Mouse (Mus musculus) midbrain, postnatal 0 days (tissue): ENCODE results near the gene Wbp2. TPM values are rescaled to one million over a fixed set of nuclear protein-coding genes. Genes with fewer than 3 reads are reported as not detected.

Experiments used
- ATAC-seq: fragments of 200-750 bp; cut with Nextera tagmentation; 2 replicates; pipeline ENCODE4 v1.8.0; 2017; ENCODE audit warnings: moderate number of reproducible peaks, mild to moderate bottlenecking, moderate TSS enrichment, moderate library complexity; ENCODE audit not compliant: low FRiP score
- DNase-seq: peaks from one replicate; pipeline ENCODE4 v3.0.0-alpha.2; 2015; ENCODE audit warnings: low spot score
- H3K27ac ChIP-seq: fragments of 300-500 bp; sonication (generic); 2 replicates; pipeline ENCODE4 v1.5.1; 2014; ENCODE audit warnings: low read depth, mild to moderate bottlenecking, low read length, mixed read lengths
- H3K27me3 ChIP-seq: fragments of 300-500 bp; sonication (generic); 2 replicates; pipeline ENCODE4 v1.6.1; 2014; ENCODE audit warnings: low read length, control low read depth, mixed read lengths; ENCODE audit not compliant: insufficient read depth
- H3K36me3 ChIP-seq: fragments of 300-500 bp; sonication (generic); 2 replicates; pipeline ENCODE4 v1.6.1; 2014; ENCODE audit warnings: low read length, control low read depth, mixed read lengths; ENCODE audit not compliant: insufficient read depth
- H3K4me1 ChIP-seq: fragments of 300-500 bp; sonication (generic); 2 replicates; pipeline ENCODE4 v1.6.1; 2014; ENCODE audit warnings: mild to moderate bottlenecking, control low read depth, antibody characterized with exemption, low read length, mixed read lengths; ENCODE audit not compliant: insufficient read depth
- H3K4me2 ChIP-seq: fragments of 300-500 bp; sonication (generic); 2 replicates; pipeline ENCODE4 v1.6.1; 2014; ENCODE audit warnings: low read depth, mild to moderate bottlenecking, low read length, mixed read lengths; ENCODE audit not compliant: poor library complexity, severe bottlenecking
- H3K4me3 ChIP-seq: fragments of 300-500 bp; sonication (generic); 2 replicates; pipeline ENCODE4 v1.5.1; 2014; ENCODE audit warnings: low read depth, mild to moderate bottlenecking, low read length, moderate library complexity
- H3K9ac ChIP-seq: fragments of 300-500 bp; sonication (generic); replicated peaks from 2 replicates; pipeline ENCODE4 v1.6.1; 2014; ENCODE audit warnings: mild to moderate bottlenecking, low read length, moderate library complexity, mixed read lengths; ENCODE audit not compliant: poor library complexity, severe bottlenecking
- H3K9me3 ChIP-seq: fragments of 300-500 bp; sonication (generic); 2 replicates; pipeline ENCODE4 v1.6.1; 2016; ENCODE audit warnings: low read length, control low read depth
- CTCF ChIP-seq: IDR thresholded peaks from 2 replicates; pipeline ENCODE4 v1.5.1; 2016; ENCODE audit warnings: antibody characterized with exemption, mild to moderate bottlenecking
- WGBS: fragments of 180-500 bp; shearing (Covaris S2); extraction: QIAGEN DNeasy Blood & Tissue Kit; methylation state at CpG from one replicate; pipeline ENCODE4 v1.1.7; 2014; 5-methylcytosine and 5-hydroxymethylcytosine counted together
- polyA plus RNA-seq: library from polyadenylated mRNA; unstranded; fragments of >200 nt; fragmentation: Nextera tagmentation; extraction: Ambion mirVana; gene quantifications from 2 replicates; pipeline ENCODE4 v1.2.1, GENCODE M21; 2015
- total RNA-seq: library from RNA; depleted of rRNA; stranded (reverse); fragments of >200 nt; gene quantifications from 2 replicates; pipeline ENCODE4 v1.2.3, GENCODE M21; 2014

Gene Wbp2
- total and polyA plus RNA-seq, 2 experiments from 2014 or later: 150 to 254 TPM

DNA sequence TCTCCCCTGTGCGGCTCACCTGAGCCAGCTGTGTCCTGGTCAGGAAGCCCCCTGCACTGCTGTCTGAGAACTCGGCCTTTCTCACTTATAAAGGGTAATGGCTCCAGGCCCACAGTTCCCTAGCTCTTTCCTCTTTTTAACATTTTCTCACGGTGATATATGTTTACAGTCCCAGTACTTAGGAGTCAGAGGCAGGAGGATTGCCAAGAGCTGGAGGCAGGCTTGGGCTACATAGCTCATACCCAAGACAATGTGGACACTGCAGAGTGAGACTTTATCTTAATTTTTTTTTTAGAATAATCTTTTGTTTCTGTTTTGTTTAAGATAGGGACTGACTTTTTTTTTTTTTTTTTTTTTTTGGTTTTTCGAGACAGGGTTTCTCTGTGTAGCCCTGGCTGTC lies 15.7 kb upstream of the Wbp2 start:
- Histone ChIP-seq H3K4me2 (no peak overlapping the region), H3K4me1 (no peaks in the 10 kb centered on the region), H3K27ac (peak overlapping the region; percentile 73), H3K9ac (no peak overlapping the region), H3K27me3 (peaks cover 13% of the 10 kb centered on the region), H3K9me3 (no peaks in the 10 kb centered on the region), H3K4me3 (no peak overlapping the region), H3K36me3 (no peaks in the 10 kb centered on the region)
- TF ChIP-seq CTCF: no peak
- ATAC-seq: no peak
- no peak for DNase-seq
- 50% methylated on average over 3 of the region's 4 CpGs for WGBS

DNA sequence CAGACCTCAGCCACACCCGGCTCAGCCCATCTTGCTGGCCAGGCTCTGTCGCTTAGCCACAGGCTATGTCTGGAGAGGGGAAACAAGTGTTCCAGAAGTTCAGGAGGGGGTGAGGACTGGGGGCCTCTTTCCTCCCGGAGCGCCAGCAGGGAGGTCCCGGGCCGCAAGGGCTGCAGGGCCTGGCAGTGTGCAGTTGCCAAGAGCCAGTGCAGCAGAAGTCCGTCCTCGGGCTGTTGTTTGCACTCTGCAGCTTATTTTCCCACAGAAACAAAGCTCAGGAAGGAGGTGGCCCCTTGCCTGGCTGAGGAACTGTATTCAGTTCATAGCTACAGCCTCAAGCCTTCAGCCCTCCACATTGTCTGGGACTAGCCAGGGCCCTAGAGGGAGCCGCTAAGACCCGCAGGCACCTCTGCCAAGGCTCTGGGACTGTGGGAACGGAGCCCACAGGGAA lies 15.2 kb upstream of the Wbp2 start:
- Histone ChIP-seq H3K27me3 (peaks cover 8% of the 10 kb centered on the region), H3K27ac (peak overlapping the region; percentile 73), H3K36me3 (no peaks in the 10 kb centered on the region), H3K4me1 (no peaks in the 10 kb centered on the region), H3K9me3 (no peaks in the 10 kb centered on the region), H3K4me2 (no peak overlapping the region), H3K4me3 (no peak overlapping the region), H3K9ac (no peak overlapping the region)
- DNase-seq: peak; percentile 63
- WGBS: 29% methylated on average over 10 of the region's 11 CpGs
- peak; percentile 47; the same call in 1 of the 2 replicates for ATAC-seq
- TF ChIP-seq CTCF: no peak

DNA sequence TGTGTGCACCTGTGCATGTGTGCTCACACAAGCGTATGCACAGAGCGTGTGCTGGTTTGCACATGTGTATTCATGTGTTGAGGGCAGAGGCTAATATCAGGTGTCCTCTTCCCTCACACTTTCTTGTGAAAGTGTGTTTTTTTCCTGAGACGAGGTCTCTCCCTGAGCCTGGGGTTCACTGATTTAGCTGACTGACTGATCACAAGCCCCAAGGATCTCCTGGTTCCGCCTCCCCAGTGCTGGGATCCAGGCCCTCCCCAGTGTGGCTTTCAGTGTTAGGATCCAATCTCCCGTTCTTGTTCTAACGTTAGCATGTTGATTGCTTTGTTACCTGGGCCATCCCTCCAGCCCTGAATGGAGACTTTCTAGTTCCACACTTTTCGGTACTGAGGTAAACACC lies 14.0 kb upstream of the Wbp2 start:
- Histone ChIP-seq H3K9ac (no peak overlapping the region), H3K4me3 (no peak overlapping the region), H3K4me1 (no peaks in the 10 kb centered on the region), H3K27ac (no peak overlapping the region), H3K27me3 (no peaks in the 10 kb centered on the region; the same call in 1 of the 2 replicates), H3K9me3 (no peaks in the 10 kb centered on the region), H3K4me2 (no peak overlapping the region), H3K36me3 (no peaks in the 10 kb centered on the region)
- ATAC-seq: no peak
- TF ChIP-seq CTCF: no peak
- DNase-seq: no peak
- 84% methylated on average over 7 of the region's 7 CpGs for WGBS

DNA sequence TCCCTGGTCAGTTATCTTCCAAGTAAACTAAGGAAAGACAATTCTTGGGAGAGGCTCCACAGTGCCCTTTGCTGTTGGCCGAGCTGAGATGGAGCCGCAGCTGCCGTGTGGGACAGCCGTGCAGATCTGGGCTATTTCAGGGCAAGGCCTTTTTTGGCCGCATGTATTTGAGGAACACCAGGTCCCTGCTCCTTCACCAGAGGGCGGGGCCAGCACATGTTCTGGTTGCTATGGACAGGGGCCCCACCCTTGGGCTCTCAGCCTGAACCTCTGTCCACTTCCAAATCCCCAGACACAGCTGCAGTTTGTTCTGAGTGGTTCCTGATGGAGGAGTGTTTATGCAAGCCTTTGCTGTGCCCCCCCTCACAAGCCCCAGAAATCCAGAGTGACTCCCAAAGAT lies 13.6 kb upstream of the Wbp2 start:
- Histone ChIP-seq H3K36me3 (no peaks in the 10 kb centered on the region), H3K27me3 (no peaks in the 10 kb centered on the region; the same call in 1 of the 2 replicates), H3K4me1 (no peaks in the 10 kb centered on the region), H3K27ac (no peak overlapping the region), H3K9me3 (no peaks in the 10 kb centered on the region), H3K9ac (no peak overlapping the region), H3K4me2 (no peak overlapping the region), H3K4me3 (no peak overlapping the region)
- DNase-seq: no peak
- no peak for TF ChIP-seq CTCF
- WGBS: 82% methylated on average over 6 of the region's 6 CpGs
- no peak for ATAC-seq

DNA sequence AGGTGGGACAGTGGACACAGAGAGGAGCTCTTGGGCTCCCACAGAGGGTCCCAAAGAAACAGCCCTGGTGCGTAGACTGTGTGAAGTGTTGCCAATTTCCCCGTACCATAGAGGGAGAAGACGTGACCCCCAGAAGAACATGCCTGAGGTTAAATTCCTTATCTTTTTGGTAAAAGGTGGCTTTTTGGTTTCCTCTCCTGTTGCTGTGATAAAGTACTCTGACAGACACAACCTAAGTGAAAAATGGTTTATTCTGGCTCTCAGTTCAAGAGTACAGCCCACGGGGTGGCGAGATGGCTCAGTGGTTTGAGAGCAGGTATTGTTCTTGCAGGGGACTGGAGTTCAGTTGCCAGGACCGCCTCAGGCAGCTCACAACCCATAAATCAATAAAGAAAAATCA lies 12.7 kb upstream of the Wbp2 start:
- Histone ChIP-seq H3K4me1 (no peaks in the 10 kb centered on the region), H3K4me3 (no peak overlapping the region), H3K36me3 (no peaks in the 10 kb centered on the region), H3K4me2 (no peak overlapping the region), H3K9ac (no peak overlapping the region), H3K27ac (no peak overlapping the region), H3K9me3 (no peaks in the 10 kb centered on the region), H3K27me3 (no peaks in the 10 kb centered on the region; the same call in 1 of the 2 replicates)
- ATAC-seq (no peak), DNase-seq (no peak)
- WGBS: 89% methylated on average over 6 of the region's 6 CpGs
- TF ChIP-seq CTCF: no peak

DNA sequence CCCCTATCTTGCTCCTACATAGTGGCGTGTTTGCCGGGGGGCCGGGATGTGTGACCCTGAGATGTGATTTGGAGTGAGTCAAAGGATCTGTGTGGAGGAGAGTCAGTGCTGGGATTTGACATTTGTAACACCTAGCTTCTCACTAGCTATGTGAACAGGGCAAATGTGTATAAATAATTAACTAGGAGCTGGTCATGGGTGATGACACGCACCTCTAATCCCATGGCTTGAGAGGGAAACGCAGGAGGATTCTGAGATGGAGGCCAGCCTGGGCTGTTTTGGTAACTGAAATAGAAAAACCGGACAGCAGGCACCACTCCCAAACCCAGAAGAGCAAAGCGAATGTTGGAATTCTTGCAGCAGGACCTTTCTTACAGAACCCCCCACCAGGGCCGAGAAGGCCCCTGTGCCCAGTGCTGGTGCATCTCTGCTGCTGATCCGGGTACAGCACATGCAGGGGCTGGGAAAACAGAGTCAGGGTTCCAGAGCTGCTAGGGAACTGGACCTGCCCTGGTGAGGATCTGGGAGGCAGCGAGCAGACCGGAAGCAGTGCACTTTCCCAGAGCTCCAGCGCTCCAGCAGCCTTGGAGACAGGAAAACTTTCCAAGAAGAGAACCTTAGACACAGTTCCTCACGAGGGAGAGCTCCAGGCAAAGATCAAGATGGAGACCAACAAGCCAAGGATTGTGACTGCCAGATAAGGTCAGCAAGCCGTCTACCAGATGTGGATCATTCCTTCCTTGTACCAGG lies 12.1 kb upstream of the Wbp2 start:
- no peak for DNase-seq
- no peak overlapping the region for H3K4me2 ChIP-seq
- 76% methylated on average over 14 of the region's 14 CpGs for WGBS

More for the DNA sequence above, 12.1 kb upstream of the Wbp2 start:
- H3K4me3 ChIP-seq: no peak overlapping the region
- no peaks in the 10 kb centered on the region for H3K36me3 ChIP-seq
- no peak for TF ChIP-seq CTCF
- no peaks in the 10 kb centered on the region for H3K27me3 ChIP-seq
- no peak for ATAC-seq
- no peaks in the 10 kb centered on the region for H3K9me3 ChIP-seq
- no peaks in the 10 kb centered on the region for H3K4me1 ChIP-seq
- no peak overlapping the region for H3K27ac ChIP-seq
- H3K9ac ChIP-seq: no peak overlapping the region
